Mouse (Mus musculus) lung, adult 10 weeks (tissue): Measurements from ENCODE around the gene Prdm16. TPM values are rescaled to one million over a fixed set of nuclear protein-coding genes. Genes with fewer than 3 reads are reported as not detected.

ENCODE experiments used
- polyA plus RNA-seq: library from polyadenylated mRNA; stranded (reverse); fragments of 350-450 nt; fragmentation: Illumina TruSeq; extraction: RNeasy Lipid Tissue Mini Kit (QIAGEN cat#74804); gene quantifications from one replicate; pipeline ENCODE4 v1.2.3, GENCODE M21; 2014; ENCODE audit warnings: low read depth, low replicate concordance; ENCODE audit not compliant: insufficient read depth

The Prdm16 gene
- 4.1 TPM for polyA plus RNA-seq

DNA sequence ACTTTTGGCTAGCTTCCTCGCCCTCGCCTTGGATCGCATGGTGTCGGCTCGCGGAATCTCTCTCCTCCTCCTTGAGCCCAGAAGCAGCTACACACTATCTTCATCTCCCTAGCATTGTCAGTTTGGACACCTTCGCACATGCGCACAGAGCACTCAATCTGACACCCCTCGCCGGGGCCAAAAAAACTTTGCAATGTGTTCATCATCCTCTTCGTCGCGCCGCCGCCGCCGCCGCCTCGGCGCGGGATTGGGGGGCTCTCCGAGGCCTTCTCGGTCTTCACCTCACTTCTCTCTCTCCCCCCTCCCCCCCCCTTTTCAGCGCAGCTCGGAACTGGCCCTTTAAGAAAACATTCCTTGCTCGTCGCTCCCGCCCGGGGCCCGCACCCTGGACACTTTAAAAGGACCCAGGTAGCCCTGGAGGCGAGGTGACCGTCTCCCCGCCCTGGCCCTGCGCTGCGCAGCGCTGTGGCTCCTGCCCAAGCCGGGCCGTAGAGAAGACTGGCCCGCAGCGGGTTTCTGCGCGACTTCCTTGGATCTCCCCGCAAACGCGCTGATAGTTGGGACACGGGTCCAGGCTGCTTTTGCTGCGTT lies at the start of gene Prdm16:
Prdm16 (minus strand) TSS at position 153 of the 591 bp plus-strand sequence.

DNA sequence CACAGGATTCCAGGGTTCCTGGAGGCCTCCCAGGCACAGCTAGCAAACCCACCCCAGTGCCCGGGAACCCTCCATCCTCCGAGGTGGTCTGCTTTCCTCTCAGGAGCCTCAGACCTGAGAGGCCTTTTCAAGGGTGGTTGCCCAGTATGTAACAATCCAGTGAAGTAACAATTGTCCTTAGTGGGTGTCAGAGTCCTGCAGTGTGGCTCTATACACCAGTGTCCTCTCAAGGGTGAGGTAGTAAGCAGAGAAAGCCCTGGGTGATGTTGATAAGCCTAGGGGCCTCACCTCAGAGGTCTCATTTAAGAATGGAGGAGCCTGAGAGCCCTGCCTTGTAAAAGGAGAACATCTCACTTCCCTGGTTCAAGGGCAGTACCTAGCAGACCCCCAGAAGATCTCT lies 31.1 kb upstream of the Prdm16 start, which contains the start of gene Actrt2:
Actrt2 (minus strand) TSS at position 101 of the 400 bp plus-strand sequence.

DNA sequence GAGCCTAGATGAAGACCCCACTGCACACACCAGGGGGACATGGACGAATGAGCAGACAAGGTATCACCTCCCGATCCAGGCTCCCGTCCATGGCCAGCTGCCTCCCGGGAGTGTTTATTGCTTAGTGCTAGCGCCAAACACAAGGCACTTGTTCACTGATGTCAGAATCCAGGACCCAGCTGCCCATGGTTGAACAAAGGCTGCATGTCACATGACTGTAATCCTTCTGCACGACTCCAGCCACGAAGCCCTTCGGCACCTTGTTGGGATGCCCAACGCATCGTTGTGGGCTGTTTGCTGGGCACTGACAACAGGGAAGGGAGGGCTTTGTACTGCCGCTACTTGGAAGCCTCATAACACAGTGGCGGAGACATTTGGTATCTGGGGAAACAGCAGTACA lies 300.9 kb downstream of the Prdm16 start, which contains the start of gene B230104I21Rik:
B230104I21Rik (plus strand) TSS at position 367 of the 400 bp plus-strand sequence.

DNA sequence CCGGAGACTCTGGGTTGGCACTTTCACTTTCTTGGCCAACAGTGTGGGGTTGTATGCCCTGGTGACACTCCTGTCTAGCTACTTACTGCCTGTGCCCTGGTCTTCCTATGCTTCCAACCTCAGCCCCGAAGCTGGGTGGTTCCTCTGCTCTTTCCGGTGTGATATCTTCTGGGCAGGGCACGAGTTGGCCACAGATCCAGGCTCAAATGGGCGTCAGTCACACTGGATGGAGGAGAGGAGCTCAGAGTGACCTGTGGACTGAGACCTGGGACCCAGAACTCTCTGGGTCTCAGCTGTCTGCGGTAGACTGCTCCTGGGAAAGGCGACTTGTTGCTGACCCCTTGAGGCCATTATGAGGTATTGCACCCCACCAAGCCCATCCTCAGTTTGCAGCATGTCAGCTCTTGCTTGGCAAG lies 335.2 kb downstream of the Prdm16 start, which contains the start of gene Arhgef16:
Arhgef16 (minus strand) TSS at position 211 of the 416 bp plus-strand sequence.

Other genes with a start within 250 kb of the Prdm16 start
- gene Actrt2, start 31.0 kb upstream of the Prdm16 start, polyA plus RNA-seq, result not detected
- 1.3 TPM for gene Ttc34, start 200.6 kb upstream of the Prdm16 start, polyA plus RNA-seq
- not detected for gene Mmel1, start 232.7 kb upstream of the Prdm16 start, polyA plus RNA-seq